Mouse (Mus musculus) B cell, adult 2 months (primary cell): ENCODE results near the gene Gins3.
A peak's percentile ranks its signal among the peaks of the same experiment; 100 is the strongest.
"Not testable (repeated sequence)": the region's sequence is repeated elsewhere in the genome, so short reads cannot be mapped to it uniquely, and the experiment has no call there.

Source experiments
- DNase-seq, 2 experiments: peaks; one replicate each; pipeline ENCODE4 v3.0.0; 2022

Gene Gins3

DNA sequence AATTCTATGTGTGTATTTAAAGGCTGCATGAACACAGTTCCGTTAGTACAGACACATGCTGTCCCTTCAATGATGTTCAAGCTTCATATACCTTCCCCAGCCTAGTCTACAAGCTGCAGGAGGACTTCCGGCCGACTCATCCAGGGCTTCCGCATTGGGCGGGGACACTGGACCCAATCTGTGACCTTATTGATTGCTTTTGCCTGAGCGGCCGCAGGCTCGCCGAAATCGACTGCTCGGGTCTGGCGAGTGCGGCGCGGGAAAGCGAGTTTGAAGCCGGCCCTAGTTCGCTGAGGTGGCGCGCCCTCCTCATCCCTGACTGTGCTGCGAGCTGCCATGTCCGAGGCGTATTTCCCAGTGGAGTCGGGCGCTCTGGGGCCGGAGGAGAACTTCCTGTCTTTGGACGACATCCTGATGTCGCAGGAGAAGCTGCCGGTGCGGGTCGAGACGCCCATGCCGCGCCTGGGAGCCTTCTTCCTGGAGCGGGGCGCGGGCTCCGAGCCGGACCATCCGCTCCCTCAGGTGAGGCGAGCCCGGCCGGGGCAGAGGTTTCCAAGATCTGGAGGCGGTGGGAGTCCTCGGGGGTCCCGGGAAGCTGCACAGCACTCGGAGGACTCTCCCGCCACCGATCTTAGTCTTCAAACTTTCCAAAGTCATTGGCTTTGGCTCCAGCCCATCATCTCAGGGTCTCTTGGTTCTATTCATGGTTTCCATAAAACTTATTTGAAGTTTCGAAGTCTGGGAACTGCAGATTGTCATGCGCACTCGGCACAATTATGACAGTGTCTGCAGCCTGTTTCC, at the start of gene Gins3:
TSS of gene Gins3 (plus strand) at position 192 of the 801 bp plus-strand sequence.
- DNase-seq, result peak; percentile 91 to 92

GRCm38 (mm10) chr8:95587339-95587738, 45.9 kb upstream of the Gins3 start:
- no peak for DNase-seq

DNA sequence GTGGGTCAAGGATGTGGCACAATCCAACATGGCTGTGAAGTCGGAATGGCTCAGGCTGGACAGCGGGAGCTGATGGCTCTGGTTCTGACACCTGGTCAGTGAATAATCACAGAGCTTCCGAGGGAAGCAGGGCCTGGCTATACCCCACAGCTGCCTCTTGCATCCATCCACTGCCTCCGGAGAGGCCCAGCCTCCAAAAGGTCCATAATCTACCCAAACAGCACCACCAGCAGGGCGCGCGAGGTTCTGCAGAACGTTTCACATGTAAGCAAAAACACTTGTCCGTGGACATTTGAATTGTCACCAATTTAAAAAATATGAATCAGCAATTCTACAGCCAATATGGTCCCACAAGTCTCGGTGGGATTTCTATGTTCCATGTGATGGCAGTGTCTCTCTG, 44.0 kb upstream of the Gins3 start:
- no peak for DNase-seq

- DNase-seq, result no peak
Observed at GRCm38 (mm10) chr8:95590539-95590938, 42.7 kb upstream of the Gins3 start.

- DNase-seq, result no peak
Observed at GRCm38 (mm10) chr8:95592131-95592780, 41.0 kb upstream of the Gins3 start.

DNA sequence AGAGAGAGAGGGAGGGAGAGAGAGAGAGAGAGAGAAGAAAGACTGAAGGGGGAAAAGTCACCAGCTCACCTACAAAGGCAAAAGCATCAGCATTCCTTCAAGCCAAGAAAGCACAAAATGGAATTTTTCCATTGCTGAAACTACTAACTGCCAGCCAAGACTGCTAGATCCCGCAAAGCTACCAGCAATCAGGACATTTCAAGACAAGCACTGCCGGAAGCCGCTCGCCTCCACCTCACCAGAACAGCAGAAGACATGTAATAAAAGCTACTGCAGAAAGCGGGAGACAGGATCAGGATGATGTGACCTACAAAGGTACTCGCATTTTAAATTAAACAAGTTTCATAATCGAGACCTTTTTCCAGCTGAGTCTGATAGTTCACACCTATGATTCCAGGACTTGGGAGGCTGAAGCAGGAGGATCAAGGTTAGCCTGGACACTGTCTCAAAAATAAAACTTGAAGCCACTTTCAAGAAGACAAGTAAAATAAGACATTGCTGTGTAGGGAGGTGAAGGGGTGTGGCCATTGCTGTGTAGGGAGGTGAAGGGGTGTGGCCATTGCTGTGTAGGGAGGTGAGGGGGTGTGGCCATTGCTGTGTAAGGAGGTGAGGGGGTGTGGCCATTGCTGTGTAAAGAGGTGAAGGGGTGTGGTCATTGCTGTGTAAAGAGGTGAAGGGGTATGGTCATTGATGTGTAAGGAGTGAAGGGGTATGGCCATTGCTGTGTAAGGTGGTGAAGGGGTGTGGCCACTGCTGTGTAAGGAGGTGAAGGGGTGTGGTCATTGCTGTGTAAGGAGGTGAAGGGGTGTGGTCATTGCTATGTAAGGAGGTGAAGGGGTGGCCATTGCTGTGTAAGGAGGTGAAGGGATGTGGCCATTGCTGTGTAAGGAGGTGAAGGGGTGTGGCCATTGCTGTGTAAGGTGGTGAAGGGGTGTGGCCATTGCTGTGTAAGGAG, 39.5 kb upstream of the Gins3 start:
- DNase-seq, result no peak

DNA sequence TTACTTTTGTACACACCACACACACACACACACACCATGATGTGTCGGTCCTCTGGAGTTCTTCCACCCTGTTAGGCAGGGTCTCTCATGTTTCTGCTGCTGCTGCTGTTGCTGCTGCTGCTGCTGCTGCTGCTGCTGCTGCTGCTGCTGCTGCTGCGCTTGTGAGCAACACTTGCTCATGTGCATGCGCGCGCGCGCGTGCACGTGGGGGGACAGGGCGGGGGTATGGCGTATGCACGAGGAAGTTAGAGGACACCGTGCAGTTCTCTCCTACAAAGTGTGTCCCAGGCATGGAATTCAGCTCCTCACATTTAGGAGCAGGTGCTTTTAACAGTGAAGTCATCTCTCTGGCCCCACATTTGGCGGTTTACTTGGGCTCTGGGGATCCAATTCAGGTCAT, 38.1 kb upstream of the Gins3 start:
- no peak for DNase-seq

- no peak for DNase-seq
Observed at GRCm38 (mm10) chr8:95596841-95597241, 36.4 kb upstream of the Gins3 start.

GRCm38 (mm10) chr8:95599861-95600260, 33.4 kb upstream of the Gins3 start:
- DNase-seq, result peak; percentile 64 to 67

DNA sequence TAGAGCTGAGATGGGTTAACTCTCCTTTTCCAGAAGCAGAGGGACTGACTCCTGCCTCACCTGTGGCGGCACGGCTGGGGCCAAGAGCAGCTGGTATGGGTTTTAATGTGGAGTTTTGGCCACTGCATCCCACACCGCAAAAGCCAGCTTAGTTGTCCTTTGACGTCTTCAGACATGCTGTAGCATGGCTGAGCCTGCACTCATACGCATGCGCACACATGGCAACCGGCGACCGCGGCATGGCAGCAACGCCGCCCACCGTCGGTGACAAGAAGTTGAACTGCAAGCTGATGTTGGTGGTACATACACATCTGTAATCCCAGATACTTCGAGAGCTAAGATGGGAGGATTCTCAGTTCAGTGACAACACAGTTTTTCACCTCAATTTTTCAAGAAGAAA, 31.9 kb upstream of the Gins3 start:
- no peak for DNase-seq

DNA sequence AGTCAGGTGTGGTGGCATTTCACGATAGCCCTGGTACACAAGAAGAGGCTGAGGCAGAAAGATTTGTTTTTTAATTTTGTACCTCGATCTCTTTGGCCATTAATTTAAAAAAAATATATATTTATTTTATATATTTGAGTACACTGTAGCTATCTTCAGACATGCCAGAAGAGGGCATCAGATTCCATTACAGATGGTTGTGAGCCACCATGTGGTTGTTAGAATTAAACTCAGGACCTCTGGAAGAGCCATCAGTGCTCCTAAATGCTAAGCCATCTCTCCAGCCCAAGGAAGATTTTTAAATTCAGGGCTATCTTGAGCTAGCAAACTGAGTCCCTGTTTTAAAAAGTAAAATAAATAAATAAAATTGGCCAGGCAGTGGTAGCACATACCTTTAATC, 31.1 kb upstream of the Gins3 start:
- no peak for DNase-seq

GRCm38 (mm10) chr8:95606509-95606908, 26.7 kb upstream of the Gins3 start:
- DNase-seq, result not testable (repeated sequence)

- DNase-seq, result no peak
Observed at GRCm38 (mm10) chr8:95607210-95607609, 26.0 kb upstream of the Gins3 start.

- no peak for DNase-seq
Observed at GRCm38 (mm10) chr8:95609406-95609805, 23.8 kb upstream of the Gins3 start.

DNA sequence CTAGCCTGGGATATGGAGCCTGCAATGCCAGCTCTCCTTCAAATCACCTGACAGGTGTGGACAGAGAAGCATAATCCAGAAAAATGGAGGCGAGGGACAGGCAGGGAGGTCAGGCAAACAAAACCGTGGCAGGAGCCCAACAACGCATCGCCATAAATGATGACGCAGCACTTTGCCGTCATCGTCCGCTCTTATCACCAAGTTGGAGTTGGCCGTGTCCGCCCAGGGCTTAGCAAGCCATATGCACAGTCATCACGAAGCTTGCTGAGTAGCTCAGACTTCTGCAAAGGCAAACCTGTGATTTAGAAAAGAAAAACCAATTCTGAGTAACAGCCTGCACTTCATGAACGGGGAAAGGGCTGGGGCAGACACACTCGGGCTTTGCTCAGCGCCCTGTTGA, 22.5 kb upstream of the Gins3 start:
- no peak for DNase-seq

DNA sequence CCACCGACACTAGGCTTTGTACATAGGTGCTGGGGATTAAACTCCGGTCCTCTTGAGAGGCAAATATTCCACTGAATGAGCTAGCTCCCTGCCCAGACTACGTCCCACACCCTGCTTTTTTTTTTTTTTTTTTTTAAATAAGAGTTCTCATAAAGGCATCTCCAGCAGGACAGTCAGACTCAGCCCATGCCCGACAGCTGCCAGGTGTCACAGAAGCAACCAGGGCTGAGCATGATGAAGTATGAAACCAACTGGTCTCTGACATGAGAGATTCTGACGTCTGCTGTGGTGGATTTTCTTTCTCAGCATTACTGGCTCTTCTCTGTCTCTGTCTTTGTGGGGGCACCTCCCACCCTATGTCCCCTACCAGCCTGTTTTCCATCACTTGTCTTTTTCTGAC, 21.5 kb upstream of the Gins3 start:
- no peak for DNase-seq

DNA sequence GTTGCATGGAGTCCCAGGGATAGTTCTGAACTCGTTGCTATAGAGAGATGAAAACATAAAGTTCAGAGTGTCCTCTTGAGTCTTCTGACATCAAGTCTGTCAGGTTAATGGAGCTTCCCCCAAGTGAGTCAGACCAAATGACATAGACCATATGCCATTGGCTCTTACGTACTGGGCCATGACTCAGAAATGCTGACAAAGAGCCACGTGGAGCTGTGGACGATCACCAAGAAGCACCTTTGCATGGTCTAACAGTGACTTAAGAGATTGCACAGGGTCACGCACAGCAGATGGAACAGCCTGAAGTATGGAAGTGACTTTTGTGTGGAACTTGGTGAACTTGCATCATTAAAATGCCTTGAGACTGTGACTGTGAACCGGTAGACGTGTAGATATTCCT, 16.9 kb upstream of the Gins3 start:
- DNase-seq, result no peak

- no peak for DNase-seq
Observed at GRCm38 (mm10) chr8:95620046-95620445, 13.2 kb upstream of the Gins3 start.

DNA sequence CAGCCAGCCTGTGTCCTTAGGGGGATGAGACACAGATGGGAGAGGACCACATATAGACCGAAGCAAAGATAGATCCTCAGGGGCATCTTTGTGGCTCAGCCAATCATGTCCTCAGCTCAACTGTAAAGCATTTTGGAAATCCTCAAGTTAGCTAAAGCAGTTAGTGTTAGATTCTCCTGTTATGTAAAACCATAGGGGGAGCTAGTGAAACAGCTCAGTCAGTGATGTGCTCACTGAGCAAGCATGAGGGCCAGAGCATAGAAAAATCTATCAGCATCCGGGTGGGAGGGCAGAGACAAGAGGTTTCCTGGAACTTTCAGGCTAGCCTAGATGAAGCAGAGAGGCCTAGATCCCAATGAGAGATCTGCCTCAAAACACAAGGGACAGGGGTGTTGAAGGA, 8.4 kb upstream of the Gins3 start:
- DNase-seq, result no peak

DNA sequence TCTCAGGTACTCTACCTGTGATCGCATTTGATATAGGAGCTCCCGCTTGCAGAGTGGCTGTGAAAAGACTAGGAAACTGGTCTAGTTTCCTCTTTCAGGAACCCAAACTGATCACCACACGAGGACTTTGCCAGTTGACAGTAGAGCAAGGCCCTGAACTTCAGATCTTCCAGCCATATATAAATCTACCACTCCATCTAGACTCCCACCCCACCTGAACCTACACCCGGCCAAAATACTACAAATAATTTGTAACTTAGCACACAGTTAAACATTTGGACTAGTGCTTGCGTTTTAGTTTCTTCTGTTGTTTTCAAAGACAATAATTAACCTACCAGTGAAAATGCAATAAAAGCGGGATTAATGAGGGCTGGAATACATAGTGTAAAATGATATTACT, 413 bp upstream of the Gins3 start:
- DNase-seq, result peak; percentile 1 to 4

GRCm38 (mm10) chr8:95634063-95634340, 749 bp downstream of the Gins3 start:
- DNase-seq, result peak in 1 of 2 experiments; percentile 6

- no peak for DNase-seq
Observed at GRCm38 (mm10) chr8:95644942-95645341, 11.7 kb downstream of the Gins3 start.

DNA sequence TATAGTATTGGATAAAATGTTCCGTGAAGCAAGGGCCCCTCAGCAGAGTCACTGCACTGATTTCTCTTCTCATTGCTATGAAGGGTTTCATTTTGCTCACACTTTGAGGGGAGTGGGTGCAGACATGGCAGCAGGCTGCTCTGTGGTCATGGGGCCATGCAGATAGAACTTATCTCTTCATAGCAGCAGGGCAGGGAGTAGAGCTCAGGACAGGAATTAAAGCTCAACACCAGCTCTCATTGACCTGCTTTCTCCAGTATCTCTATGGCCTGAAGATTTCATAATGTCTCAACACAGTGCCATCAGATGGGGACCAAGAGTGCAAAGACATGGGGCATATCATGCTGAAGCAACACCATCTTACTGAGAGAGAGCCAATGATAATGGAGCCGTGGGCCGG, 15.0 kb downstream of the Gins3 start:
- no peak for DNase-seq

DNA sequence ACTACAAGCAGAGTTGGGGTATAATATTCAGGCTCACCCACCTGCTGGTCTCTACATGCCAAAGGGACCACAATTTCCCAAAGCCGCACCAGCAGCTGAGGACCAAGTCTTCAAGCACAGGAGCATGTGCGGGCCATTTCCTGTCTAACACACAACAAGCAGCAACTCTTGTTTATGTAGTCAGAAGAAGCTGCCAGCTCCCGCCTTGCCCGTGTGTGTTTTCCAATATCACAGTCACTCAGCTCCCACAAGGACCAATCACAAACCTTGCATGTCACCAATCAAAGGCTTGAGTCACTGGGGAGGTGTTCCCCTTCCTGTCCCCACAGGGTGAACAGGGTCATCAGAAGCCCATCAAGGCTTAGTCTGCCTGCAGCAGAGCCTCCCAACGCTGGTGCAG, 20.1 kb downstream of the Gins3 start:
- DNase-seq, result no peak
